Mouse (Mus musculus): ENCODE measurements at regions not wholly inside any gene's neighbourhood (a gene's known extent, or its start where the extent isn't known, plus 50 kb on each side); places are given as distances from the start of the nearest gene placed in this dataset.

- TF ChIP-seq CTCF (IDR thresholded peaks at IDR 0.05; ENCODE audit: insufficient read depth, low read depth, low read length), result no peak
- no peak for TF ChIP-seq POLR2A (IDR thresholded peaks at IDR 0.05; ENCODE audit: insufficient read depth, low read depth, low read length)
Measured at GRCm38 (mm10) chr17:48792954-48793353, 139.2 kb upstream of the Lrfn2 start.
